Mouse (Mus musculus) testis, adult 2 months (tissue): Measurements from ENCODE around the gene Immp2l.

Source experiments
- CTCF ChIP-seq: fragments of 200-500 bp; IDR thresholded peaks from 2 replicates; pipeline ENCODE4 v1.5.1; 2012; ENCODE audit warnings: low read depth, mild to moderate bottlenecking, inconsistent platforms, low read length, moderate library complexity; ENCODE audit not compliant: control insufficient read depth, insufficient read depth, insufficient replicate concordance
- POLR2A ChIP-seq: fragments of 200-500 bp; IDR thresholded peaks from 2 replicates; pipeline ENCODE4 v1.6.1; 2012; ENCODE audit warnings: low read depth, mild to moderate bottlenecking, inconsistent platforms, low read length, moderate library complexity; ENCODE audit not compliant: control insufficient read depth

DNA sequence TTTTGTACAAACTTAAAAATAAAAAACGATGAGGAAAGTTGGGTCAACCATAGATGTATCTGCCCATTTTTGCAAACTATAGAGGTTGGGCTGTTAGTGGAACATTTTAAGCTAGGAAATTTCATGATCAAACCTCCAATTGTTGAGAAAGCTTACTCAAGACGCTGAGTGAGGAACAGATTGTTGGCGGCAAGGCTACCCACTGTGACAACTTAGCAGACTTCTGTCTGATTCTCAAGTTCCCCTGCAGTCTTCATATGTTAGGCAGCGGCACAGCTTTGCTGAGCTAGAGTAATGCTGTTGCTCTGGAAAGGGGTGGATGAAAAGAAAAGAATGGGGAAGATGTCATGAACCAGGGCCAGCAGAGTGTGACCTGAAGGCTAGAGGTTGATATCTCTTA lies 44.2 kb upstream of the Immp2l start:
- TF ChIP-seq CTCF (no peak), POLR2A (no peak)
